13 mouse cellular contexts compared by ENCODE assay signal in genomic region chr17:93460409-93460808, GRCm38 (mm10).
"Had no signal": no experiment of that assay in that cellular context is flagged by ENCODE, and none has a peak within 500 bp of the region (broad histone marks: within the 10 kb centered on the region; RNA-seq: fewer than 3 reads in every experiment).

No protein-coding gene starts in this region.

- DNase-seq: lung, adult 18-20 months; lung, embryonic 14.5 days; lung, postnatal 10 days; lung, postnatal 4 days; midbrain, embryonic 14.5 days; retina, postnatal 1 day; right cerebral cortex, adult 18-20 months; right cerebral cortex, postnatal 14 days; right cerebral cortex, postnatal 4 days; spleen, adult 18-20 months; thymus, adult 2 months; thymus, postnatal 25 days; thymus, postnatal 4 days had no signal
